In the genomic region with DNA sequence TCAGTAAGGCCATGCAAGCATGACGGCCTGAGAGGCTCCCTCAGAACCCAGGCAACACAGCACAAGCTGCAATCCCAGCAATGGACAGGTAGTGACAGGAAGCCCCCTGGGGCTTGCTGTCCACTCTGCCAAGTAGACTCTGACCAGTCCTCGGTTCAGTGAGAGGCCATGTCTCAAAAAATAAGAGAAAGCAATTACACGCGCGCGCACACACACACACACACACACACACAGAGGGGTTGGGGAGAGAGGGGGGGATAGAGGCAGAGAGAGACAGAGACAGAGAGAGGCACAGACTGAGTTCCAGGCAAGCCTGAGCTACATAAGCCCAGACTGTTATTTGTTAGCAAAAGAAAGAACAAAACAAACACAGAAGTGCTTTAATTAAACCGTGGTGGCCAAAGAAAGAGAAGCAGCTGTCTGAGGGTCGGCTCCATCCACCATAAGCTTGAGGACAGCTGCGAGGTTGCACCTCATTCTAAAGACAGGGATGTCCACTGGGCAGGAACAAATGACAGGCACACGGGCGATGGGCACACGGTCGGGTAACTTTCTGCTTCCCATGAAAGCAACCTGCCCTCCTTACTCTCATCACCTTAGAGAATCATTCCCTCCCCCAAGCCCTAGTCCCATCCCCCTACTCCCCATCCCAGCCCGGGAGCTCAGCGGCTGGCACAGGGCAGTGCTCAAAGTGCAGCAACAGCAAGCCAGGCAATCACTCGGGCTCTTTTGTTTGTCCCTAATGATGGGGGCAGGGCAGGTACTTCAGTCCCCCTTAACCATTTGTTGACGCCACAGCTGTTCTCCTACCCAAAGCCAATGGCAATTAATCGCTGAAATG, we compare ENCODE assay signal across 7 mouse cellular contexts. TPM values are rescaled to one million over a fixed set of nuclear protein-coding genes. Genes with fewer than 3 reads are reported as not detected.
DNase-seq lines count a peak whose midpoint lies in the region; ATAC-seq and TF ChIP-seq lines count a peak whose summit lies in the region.

No protein-coding gene starts in this region.

- H3K36me3 ChIP-seq in hindbrain, embryonic 10.5 days, result peaks cover 59% of the 10 kb centered on the region
- H3K36me3 ChIP-seq in limb, embryonic 14.5 days (ENCODE audit: control insufficient read depth, insufficient read depth, low read length), result peaks cover 2% of the 10 kb centered on the region; the same call in 1 of the 2 replicates

- peaks cover 57% of the 10 kb centered on the region for H3K4me1 ChIP-seq in hindbrain, embryonic 10.5 days (replicated peaks)
- peaks cover 5% of the 10 kb centered on the region for H3K4me1 ChIP-seq in limb, embryonic 14.5 days (ENCODE audit: control insufficient read depth, insufficient read depth, low read length)

- H3K9ac ChIP-seq in limb, embryonic 14.5 days (ENCODE audit: low read depth, low read length, severe bottlenecking), result no peak overlapping the region

- peak overlapping the region; percentile 79 for H3K27ac ChIP-seq in hindbrain, embryonic 10.5 days
- no peak overlapping the region for H3K27ac ChIP-seq in limb, embryonic 14.5 days (replicated peaks; ENCODE audit: low read depth, low read length)

- no peak for TF ChIP-seq POLR2A in brain, embryonic 14.5 days (IDR thresholded peaks at IDR 0.05; ENCODE audit: borderline replicate concordance, extremely low read depth, insufficient read depth, insufficient read length, poor library complexity, severe bottlenecking)
- TF ChIP-seq POLR2A in limb, embryonic 14.5 days (IDR thresholded peaks at IDR 0.05; ENCODE audit: borderline replicate concordance, extremely low read depth, insufficient read depth, insufficient read length), result no peak

- no peaks in the 10 kb centered on the region for H3K9me3 ChIP-seq in hindbrain, embryonic 10.5 days
- H3K9me3 ChIP-seq in limb, embryonic 14.5 days (ENCODE audit: control insufficient read depth, low read length), result no peaks in the 10 kb centered on the region

- WGBS in hindbrain, embryonic 10.5 days, result 27% methylated on average over 18 of the region's 18 CpGs
- 31% methylated on average over 18 of the region's 18 CpGs for WGBS in limb, embryonic 14.5 days

- no peaks in the 10 kb centered on the region for H3K27me3 ChIP-seq in hindbrain, embryonic 10.5 days (ENCODE audit: insufficient read depth, poor library complexity, severe bottlenecking)
- H3K27me3 ChIP-seq in limb, embryonic 14.5 days (ENCODE audit: control insufficient read depth, insufficient read depth, low read length), result no peaks in the 10 kb centered on the region

- DNase-seq in brain, embryonic 14.5 days (ENCODE audit: low read depth), result peak; percentile 96
- peak; percentile 55 to 57 for DNase-seq in cerebellum, postnatal 25 days
- peak; percentile 47 for DNase-seq in hindbrain, embryonic 10.5 days (ENCODE audit: low spot score)
- DNase-seq in limb, embryonic 14.5 days (ENCODE audit: low spot score), result peak; percentile 44
- no peak for DNase-seq in frontal cortex, postnatal 25 days (ENCODE audit: low spot score in 2 of 2)
- DNase-seq in urinary bladder, postnatal 10 days (ENCODE audit: low spot score), result no peak

- no peak overlapping the region for H3K4me2 ChIP-seq in limb, embryonic 14.5 days (replicated peaks; ENCODE audit: low read depth, low read length, severe bottlenecking)

- ATAC-seq in limb, embryonic 14.5 days (ENCODE audit: low FRiP score, low read depth), result peak; percentile 71
- ATAC-seq in megakaryocyte, adult 5-6 weeks (ENCODE audit: poor library complexity, severe bottlenecking), result no peak

- peak overlapping the region; percentile 34 for H3K4me3 ChIP-seq in hindbrain, embryonic 10.5 days
- H3K4me3 ChIP-seq in limb, embryonic 14.5 days (replicated peaks; ENCODE audit: low read length), result no peak overlapping the region

- no peak for TF ChIP-seq CTCF in brain, embryonic 14.5 days (IDR thresholded peaks at IDR 0.05; ENCODE audit: borderline replicate concordance, extremely low read depth, insufficient read depth, insufficient read length)

RNA-seq across cellular contexts. Expression of a gene that starts 6.4 kb away (rescaled TPM):
- polyA plus RNA-seq in brain, embryonic 14.5 days (2012; rRNA removed), result 53.5 and 63.4 TPM in 2 replicates
- 133 TPM in 2 replicates for polyA plus RNA-seq in hindbrain, embryonic 10.5 days (2016; fragmentation: Nextera tagmentation; extraction: Ambion mirVana)
- 100 and 103 TPM in 2 replicates for polyA plus RNA-seq in limb, embryonic 14.5 days (2012; rRNA removed)
- 110 and 112 TPM in 2 replicates for polyA plus RNA-seq in limb, embryonic 14.5 days (2014; fragmentation: Nextera tagmentation; extraction: Ambion mirVana)
- total RNA-seq in megakaryocyte, adult 5-6 weeks (2015), result not detected in 2 replicates
- total RNA-seq in megakaryocyte, adult 5-6 weeks (2017), result not detected in 2 replicates

Comparison
In these comparisons a context has a peak if more than half of its experiments do, and no peak if none do; other contexts are left out.
1. DNase-seq: peak in brain, embryonic 14.5 days (single experiment), cerebellum, postnatal 25 days (2 of 2), hindbrain, embryonic 10.5 days (single experiment) and limb, embryonic 14.5 days (single experiment); none in frontal cortex, postnatal 25 days (0 of 2) and urinary bladder, postnatal 10 days (single experiment).